Mouse (Mus musculus): ENCODE data around the gene Ndufa11. TPM values are rescaled to one million over a fixed set of nuclear protein-coding genes. Genes with fewer than 3 reads are reported as not detected.

Ndufa11 gene
- polyA plus RNA-seq, 2 experiments from 2014 or later = 225 to 227 TPM

DNA sequence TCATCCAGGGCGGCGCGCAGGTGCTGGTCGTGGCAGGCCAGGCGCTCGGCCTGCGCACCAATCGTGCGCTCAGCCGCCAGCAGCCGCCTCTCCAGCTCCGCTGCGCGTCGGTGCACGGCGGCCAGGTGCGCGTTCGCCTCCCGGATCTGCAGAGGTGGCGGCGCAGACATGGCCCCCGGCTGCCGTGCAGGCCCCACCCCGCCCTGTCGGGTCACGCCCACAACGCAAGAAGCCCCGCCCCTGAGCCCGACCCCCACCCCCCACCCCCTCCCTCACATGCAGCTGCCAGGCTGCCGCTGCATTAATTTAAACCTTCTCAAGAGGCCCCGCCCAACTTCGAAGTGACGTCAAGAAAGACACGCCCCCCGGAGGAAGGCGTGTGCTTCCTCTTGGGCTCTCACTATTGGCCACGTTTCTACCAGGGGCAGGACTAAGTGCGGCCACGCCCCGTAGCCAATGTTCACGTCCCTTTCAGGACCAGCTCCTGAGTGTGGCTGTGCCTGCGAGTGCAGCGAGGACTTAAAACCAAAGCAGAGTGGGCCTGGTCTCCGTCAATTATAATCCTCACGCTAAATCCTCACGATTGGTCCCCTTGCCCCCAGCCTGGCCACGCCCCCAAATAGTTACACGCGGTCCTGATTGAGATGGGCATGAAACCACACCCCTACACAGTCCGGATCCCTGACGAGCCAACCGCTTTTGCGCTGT lies 758 bp upstream of the Ndufa11 start:
- peak; percentile 92 for ATAC-seq

GRCm38 (mm10) chr17:56722441-56722840 lies 4.9 kb downstream of the Ndufa11 start:
- no peak for ATAC-seq

- no peak for ATAC-seq
Observed at GRCm38 (mm10) chr17:56723419-56724161, 6.0 kb downstream of the Ndufa11 start.

GRCm38 (mm10) chr17:56727029-56727649 lies 9.6 kb downstream of the Ndufa11 start:
- no peak for ATAC-seq

GRCm38 (mm10) chr17:56727659-56728058 lies 10.1 kb downstream of the Ndufa11 start:
- ATAC-seq = no peak

GRCm38 (mm10) chr17:56728117-56728516 lies 10.6 kb downstream of the Ndufa11 start:
- ATAC-seq = no peak

- no peak for ATAC-seq
Observed at GRCm38 (mm10) chr17:56729151-56729550, 11.6 kb downstream of the Ndufa11 start.

DNA sequence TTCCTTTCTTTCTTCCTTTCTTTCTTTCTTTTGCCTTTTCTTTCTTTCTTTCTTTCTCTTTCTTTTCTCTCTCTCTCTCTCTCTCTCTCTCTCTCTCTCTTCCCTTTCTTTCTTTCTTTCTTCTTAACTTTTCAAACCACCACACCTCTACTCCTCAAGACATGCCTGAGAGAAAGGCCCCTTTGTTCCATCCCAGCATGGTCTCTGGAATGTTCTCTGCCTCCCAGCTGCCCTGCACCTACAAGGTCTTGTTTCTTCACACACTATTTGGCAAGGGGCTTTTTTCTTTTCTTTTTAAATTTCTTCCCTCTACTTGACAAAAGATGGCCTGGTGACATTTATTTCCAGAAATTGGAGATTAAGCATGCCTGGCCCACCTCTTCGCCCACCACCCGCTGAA lies 12.1 kb downstream of the Ndufa11 start:
- ATAC-seq = no peak

DNA sequence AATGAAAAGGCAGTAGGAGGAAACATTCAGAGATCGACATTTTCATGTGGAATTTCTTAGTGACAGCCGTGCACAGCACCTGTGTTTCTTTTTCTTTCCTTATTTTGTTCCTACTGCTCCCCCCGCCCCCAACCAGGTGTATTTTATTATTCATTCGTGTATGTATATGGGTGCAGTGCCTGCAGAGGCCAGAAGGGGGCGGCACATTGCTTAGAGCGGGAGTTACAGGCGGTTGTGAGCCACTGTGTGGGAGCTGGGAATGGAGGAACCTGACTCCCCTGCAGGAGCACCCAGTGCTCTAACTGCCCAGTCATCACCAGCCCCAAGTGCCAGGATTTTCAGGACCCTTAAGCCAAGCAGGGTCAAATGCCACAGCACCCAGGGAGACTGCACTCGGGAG lies 19.0 kb downstream of the Ndufa11 start:
- no peak for ATAC-seq

DNA sequence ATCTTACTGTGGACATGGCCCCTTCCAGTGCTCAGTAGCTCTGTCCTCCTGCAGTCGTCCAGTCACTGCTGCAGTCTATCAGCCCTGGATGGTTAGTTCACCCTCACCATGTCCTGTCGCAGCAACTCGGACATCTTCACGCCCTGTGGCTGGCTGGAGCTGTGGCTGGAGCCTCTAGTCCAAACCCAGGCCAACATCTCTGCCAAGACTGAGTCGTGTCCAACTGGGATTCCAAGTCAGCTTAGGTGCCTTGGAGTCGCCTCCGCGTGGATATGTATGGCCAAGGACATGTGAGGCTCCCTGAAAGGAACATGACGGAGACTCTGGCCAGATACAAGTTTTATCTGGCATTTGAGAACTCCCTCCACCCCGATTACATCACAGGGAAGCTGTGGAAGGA lies 20.7 kb downstream of the Ndufa11 start:
- ATAC-seq = no peak

DNA sequence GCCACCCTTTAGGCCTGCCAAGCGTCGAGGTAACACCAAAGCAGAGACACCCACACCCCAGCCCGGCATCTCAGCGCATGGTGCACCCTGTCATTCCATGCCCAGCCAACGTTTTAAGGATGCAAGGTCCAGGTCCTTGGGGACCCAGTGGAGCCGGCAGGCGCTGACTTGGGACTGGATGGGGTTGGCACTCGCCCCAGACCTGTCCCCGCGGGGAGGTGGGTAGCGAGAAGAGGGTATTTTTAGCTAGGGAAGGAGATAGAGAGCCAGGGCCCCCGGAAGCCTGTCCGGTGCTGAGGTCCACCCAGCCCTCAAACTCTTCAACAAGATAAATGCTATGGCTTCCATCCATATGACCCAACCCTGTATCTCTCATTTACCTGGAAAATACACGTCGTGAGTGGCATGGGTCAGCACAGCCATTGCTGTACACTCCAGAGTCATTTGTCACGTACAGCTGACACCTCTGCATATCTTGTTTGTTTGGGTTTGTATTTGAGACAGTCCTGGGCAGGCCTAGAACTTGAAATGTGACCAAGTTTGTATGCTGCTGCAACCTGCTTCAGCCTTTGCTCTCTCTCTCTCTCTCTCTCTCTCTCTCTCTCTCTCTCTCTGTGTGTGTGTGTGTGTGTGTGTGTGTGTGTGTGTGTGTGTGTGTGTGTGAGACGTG lies 22.7 kb downstream of the Ndufa11 start:
- ATAC-seq = no peak

DNA sequence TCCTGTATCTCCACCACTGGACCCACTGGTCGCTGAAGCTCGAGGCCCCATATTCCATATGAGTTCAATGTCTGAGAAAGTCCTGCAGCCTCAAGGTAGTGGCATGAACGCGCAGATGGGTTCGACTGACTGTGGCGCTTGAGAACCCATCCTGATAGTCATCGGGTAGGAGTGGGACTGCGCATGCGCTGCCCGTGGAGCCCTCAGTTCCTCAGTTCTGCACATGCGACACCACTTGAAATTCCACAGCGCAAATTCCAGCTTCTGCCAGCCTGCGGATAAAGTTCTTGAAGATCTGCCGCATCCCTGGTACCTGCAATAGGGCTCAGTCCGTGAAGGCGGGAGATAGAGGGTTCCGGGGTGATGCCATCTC lies 23.2 kb downstream of the Ndufa11 start:
- no peak for ATAC-seq

- no peak for ATAC-seq
Observed at GRCm38 (mm10) chr17:56744173-56744572, 26.6 kb downstream of the Ndufa11 start.

DNA sequence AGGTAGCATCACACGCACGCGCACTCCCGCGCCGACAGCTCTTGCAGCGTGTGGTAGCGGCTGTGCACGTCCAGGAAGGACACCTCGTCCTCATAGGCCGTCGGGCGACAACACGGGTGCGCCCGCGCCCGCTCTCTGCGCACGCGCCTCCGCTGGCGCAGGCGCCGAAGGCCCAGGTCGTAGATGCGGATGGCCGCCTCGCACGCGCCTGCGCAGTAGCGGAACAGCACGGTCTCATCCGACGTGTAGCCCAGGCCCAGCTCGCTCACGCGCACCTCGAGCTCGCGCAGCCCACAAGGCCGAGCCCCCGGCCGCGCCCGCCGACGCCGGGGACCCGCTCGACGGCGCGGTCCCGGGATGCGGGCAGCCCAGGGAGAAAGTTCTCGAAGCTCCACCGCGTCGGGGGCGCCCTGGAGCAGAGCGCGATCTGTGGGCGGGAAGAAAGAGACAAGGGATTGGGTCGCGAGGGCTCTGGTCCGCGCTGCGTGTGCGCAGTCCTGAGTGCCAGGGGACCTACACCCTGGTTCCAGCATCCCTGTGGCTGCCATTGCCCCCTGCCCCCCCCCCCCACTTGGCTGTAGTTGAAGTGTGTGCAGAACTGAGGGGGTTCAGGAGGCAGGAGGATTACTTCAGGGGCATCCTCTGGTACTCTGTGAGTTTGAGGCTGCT lies 34.0 kb downstream of the Ndufa11 start:
- no peak for ATAC-seq

- no peak for ATAC-seq
Observed at GRCm38 (mm10) chr17:56753452-56753851, 35.9 kb downstream of the Ndufa11 start.

GRCm38 (mm10) chr17:56754271-56755185 lies 37.0 kb downstream of the Ndufa11 start:
- ATAC-seq = no peak

- no peak for ATAC-seq
Observed at GRCm38 (mm10) chr17:56756703-56757399, 39.3 kb downstream of the Ndufa11 start.

- ATAC-seq = no peak
Observed at GRCm38 (mm10) chr17:56757416-56758123, 40.0 kb downstream of the Ndufa11 start, which contains the start of gene Nrtn. Gene Nrtn (minus strand): TSS chr17:56757530.

DNA sequence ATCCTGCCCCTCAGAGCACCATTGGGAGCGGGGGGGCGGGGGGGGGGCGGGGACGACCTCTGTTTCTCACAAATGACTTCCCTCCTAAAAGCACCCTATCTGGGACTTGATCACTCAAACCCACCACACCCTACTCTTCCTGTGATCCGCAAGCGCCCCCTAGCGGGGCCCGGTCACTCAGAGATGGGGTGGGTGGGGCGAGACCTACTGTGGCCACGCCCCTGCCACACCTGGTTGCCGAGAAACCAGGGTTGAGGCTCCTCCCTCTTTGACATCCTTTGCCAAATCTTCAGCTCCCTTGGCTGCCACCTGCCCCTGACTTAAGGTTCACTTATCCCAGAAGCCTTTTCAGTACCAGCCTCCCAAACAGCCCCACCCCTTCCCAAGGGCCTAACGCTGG lies 40.6 kb downstream of the Ndufa11 start:
- peak; percentile 50 for ATAC-seq

DNA sequence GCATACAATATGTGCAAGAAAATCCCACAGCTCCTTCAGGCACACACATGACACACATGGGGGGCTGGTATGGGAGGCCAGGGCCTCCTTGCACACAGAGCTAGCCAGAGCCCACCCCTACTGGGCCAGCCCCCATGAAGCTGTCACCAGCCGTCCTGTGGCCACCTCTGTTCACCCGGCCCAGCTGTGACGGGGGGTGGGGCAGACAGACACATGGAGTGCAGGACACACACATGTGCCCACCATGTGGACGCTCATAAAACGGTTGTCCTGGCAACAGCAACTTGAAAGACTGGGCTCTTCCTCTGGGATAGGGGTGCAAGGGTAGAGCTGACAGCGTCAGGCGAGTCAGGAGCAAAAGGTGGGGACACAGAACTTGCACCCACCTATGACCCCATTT lies 41.7 kb downstream of the Ndufa11 start:
- ATAC-seq = no peak

All from CD4-positive, CD25-positive, alpha-beta regulatory T cell, adult 4 months (primary cell).